Mouse (Mus musculus) lung, postnatal 36 days (tissue): Measurements from ENCODE around the gene Rbpms2.
A peak's percentile ranks its signal among the peaks of the same experiment; 100 is the strongest.

Experiments used
- DNase-seq: peaks from one replicate; pipeline ENCODE4 v3.0.0; 2022; ENCODE audit warnings: mixed read lengths

The Rbpms2 gene

GRCm38 (mm10) chr9:65629025-65629766, at the start of gene Rbpms2:
Rbpms2 (plus strand) TSS chr9:65629648.
- peak; percentile 42 for DNase-seq

DNA sequence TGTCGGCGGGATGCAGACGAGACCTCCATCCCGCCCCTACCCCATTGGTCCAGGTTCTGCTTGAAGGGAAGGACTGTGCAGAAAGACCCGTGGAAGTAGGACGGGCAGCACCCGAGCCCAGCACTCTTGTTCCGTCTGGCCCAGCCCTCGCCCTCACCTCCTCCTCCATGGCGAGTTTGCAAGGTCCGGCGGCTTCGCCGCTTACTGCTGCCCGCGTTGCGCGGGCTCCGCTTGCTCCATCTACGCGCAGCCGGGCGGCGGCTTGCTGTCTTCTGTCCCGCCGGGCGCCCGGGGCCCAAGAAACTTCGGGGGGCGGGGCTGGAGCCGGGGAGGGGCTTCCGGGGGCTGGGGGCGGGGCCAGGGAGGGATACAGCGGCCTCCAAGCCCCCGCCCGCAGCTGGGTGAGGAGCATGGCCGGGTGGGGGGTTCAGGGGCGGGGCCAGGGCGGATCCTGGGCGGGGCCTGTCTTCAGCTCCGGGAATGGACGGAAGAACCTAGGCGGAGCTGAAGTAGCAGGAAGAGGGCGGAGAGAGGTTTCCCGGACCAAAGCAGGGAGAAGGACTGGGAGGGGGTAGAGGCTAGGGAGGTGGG, 49.6 kb upstream of the Rbpms2 start, which contains the start of gene Plekho2:
Gene Plekho2 (minus strand): TSS at position 260 of the 591 bp plus-strand sequence.
- peak; percentile 94 for DNase-seq

GRCm38 (mm10) chr9:65580401-65581256, 48.8 kb upstream of the Rbpms2 start:
- DNase-seq = peak; percentile 97

GRCm38 (mm10) chr9:65583045-65583444, 46.4 kb upstream of the Rbpms2 start:
- DNase-seq = peak; percentile 63

DNA sequence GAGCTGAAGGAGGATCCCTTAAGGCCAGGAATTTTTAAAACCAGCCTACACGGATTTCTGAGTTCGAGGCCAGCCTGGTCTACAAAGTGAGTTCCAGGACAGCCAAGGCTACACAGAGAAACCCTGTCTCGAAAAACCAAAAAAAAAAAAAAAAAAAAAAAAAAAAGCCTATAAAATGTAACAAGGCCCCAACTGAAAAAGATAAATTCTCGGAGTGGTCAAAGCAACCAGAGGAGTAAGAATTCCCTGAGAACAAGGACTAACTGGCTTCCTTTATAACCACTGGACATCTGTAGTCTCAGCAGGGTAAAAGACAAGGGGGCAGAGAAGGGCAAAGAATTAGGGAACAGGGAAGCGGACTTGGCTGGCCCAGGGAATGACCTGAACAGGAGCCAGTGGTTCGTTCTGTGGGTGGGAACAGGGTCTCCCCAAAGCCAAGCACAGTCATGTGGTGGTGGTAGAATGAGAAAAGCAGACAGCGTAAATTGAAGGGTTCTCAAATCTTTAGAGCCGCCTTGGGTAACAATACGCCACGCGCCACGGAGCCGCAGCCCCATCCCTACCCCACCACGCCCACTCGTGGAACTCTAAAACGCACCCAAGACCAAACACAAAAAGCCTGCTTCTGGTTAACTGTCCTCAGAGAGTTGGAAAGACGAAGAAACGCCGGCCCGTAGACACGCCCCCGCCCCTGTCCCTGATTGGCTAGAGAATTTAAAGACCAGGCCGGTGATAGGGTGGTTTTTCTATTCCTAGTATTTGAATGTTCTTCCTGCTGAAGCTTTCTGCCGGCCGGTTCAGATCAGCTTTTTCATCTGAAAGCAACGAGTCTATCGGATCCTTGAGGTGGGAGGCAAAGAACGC, 42.8 kb upstream of the Rbpms2 start, which contains the start of gene Pif1:
Gene Pif1 (plus strand): TSS at position 755 of the 864 bp plus-strand sequence.
- peak; percentile 93 for DNase-seq

DNA sequence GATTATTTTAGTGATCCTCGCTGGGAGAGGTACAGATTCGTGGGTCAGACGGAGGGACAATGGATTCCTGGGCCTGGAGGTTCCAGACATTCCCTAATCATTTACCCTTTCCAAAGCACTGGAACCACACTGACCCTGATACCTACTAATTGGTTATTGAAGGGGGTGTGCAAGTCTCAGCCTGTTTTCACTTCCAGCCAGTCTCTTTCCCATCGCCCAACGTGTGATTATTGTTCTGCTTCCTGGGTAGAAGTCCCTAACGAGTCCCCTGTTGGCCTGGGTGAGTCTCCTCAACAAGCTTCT, 42.2 kb upstream of the Rbpms2 start:
- DNase-seq = no peak

GRCm38 (mm10) chr9:65587573-65588358, 41.7 kb upstream of the Rbpms2 start:
- DNase-seq = no peak

DNA sequence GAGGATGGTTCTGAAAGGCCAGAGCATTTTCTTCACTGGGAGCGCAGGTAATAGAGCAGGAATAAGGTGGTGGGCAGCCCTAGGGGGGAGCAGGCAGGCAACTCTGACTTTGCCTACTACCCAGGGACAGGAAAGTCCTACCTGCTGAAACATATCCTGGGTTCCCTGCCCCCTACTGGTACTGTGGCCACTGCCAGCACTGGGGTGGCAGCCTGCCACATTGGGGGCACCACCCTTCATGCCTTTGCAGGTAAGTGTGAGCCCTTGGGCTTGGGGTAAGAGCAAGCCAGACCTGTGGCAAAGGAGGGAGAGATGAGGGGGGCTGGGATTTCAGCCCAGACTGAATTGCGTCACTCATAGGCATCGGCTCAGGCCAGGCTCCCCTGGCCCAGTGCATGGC, 40.4 kb upstream of the Rbpms2 start:
- no peak for DNase-seq

DNA sequence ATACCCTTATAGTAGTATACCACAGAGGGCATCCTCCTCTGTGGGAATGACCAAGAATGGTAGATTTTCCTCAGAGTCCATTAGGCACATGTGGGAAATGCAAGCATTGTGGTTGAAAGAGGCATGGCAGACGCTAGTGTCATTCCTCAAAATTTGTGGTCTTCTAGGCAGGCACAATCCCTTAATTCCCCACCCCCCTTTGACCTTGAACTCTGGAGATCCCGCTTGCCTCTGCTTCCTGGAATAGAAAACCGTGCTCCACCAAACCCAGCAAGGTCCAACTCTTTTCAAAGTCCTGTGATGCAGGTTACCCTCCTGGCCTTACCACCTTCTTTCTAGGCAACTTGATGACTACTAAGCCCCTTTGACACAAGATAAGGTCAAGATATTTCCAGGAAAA, 36.7 kb upstream of the Rbpms2 start:
- no peak for DNase-seq

DNA sequence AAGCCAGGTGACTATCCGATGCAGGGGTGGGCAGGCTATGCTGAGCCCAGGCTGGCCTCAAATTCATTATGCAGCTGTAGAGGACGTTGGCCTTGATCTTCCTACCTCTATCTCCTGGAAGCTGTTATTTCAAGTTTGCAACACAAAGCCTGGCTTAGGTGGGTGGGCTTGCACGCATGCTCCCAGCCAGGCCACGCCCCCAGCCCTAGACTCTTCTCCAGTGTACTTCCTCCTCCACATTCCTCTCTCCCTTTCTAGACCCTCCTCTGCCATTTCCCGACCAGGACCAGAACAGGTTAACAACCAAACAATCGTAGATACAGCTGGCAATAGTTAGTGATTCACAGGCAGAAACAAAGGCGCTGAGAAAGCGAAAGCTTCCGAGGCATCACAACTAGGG, 35.9 kb upstream of the Rbpms2 start:
- DNase-seq = no peak

GRCm38 (mm10) chr9:65598765-65599249, 30.6 kb upstream of the Rbpms2 start:
- DNase-seq = peak; percentile 86

DNA sequence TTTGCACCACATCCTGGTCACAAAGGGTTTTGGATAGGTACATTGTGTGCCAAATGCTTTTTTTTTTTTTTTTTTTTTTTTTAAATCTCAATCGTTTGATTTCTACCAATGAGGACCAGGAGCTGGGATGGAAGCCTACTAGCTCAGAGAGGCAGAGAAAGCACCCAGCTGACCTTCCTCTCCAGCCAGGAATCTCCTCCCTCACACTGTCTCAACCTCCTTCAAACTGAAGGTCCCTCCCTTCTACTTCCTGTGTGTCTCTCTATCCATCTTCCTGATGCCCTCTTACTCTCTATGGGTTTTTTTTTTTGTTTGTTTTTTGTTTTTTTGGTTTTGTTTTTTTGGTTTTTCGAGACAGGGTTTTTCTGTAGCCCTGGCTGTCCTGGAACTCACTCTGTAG, 28.5 kb upstream of the Rbpms2 start:
- no peak for DNase-seq

DNA sequence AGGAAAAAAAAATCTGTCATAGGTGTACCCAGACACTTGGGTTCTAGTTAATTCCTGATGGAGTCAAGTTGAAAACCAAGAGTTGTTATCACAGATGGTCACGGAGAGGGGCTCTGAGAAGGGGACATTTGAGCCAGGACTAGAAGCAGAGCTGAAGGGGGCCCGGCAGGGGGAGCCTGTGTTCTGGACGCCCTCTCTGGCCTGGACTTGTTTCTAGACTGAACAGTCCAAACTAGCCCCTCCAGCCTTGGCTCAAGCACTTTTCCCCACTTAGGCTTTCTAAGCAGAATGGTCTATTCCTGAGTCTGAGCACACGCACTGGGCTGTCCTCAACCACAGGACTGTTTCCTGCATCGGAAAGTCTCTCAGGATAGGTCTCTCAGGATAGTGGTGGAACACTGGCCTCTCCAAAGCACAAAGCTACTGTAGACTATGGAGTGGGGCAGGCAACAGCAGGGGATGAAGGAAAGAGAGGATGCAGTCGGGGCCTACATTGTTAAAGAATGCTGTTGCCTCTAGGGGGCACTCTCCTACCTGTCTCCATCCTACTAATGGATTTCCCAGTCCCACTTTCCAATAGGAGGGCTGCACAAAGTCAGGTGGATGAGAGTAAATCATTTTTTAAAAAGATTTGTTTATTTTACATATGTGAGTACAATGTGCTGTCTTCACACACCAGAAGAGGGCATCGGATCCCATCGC, 25.9 kb upstream of the Rbpms2 start:
- peak; percentile 48 for DNase-seq

DNA sequence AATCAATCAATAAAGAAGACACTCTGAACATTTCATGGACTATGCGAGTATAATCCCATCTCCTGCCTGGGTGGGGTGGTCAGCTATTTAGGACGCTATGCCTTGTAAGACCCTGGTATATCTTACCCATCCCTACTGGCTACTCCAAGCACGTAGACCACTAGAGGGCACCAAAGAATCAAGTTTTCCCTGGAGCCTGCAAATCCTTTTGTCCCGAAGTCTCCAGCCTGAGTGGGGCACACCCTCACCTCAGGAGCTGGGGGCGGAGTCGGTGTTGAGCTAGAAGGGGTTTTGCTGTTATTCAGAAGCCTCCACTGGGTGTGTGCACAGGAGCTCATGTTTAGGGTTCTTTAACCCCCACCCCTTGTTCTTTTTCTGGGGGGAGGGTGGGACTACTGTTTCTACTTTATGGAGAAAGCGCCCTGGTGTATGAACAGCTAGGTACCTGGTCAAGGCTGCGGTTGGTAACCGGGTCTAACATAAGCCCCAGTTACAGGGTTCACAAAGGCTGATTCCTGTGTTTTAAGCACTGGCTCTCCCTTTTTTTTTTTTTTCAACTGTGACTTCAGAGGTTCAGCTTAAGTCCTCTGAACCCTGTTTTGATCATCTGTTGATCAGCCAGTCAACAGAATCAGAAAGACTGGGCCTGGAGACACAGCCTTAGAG, 23.8 kb upstream of the Rbpms2 start:
- DNase-seq = peak; percentile 86

GRCm38 (mm10) chr9:65606321-65607109, 22.9 kb upstream of the Rbpms2 start:
- no peak for DNase-seq

DNA sequence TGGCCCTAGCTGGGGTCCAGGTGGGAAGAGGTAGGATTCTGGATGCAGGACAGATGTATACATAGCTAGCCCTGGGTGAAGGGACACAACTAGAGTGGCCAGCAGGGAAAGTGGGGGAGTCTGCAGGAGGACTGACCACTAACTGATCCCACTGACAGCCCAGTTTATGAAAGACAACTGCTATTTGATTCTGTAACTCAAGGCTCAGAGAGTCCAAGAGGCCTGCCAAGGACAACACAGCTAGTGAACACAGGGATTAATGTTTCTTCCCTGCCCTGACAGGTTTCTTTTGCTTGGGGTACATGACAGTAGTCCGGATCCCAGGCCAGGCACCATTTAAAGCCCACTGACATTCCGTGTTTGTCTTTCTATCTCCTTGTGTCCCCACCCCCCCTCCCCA, 22.3 kb upstream of the Rbpms2 start:
- no peak for DNase-seq

DNA sequence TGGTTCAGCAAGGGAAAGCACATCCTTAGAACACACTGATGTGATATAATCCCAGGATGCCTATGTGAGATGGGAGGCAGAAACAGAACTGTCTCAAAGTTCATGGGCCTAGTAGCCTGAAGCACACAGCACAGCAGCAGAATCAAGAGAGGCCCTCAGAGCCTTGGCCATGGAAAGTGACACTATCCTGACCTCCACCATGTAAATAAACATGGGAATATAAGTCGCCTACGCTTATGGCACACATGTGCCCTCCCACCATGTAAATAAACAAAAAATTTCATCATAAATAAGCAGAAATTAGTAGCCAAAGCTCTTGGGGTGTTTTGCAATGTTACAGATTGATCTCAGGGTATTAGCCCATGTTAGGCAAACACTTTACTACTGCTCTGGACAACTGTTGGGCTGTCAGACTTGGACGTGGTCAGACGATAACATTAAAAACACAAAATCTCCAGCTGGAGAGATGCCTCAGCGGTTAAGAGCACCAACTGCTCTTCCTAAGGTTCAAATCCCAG, 17.4 kb upstream of the Rbpms2 start:
- DNase-seq = no peak

GRCm38 (mm10) chr9:65613098-65613497, 16.4 kb upstream of the Rbpms2 start:
- no peak for DNase-seq

DNA sequence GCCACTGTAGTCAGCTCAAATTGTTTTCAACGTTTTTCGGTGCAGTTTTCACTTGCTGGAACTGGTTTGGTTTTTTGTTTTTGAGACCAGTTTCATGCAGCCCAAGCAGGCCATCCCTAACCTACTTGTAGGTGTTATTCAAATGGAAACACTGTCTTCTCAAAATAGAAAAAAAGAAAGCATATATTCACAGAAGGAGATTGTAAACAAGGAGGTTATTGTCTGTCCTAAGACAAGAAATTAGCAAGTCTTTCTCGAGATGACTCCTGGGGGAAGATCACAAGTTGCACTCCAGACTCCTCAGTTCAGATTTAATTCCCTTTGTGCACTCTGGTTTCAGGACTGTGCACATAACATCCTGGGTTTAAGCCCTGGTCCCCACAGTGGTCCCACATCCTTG, 10.1 kb upstream of the Rbpms2 start:
- no peak for DNase-seq
